ENCODE assay signal across 26 mouse cellular contexts in the genomic region with DNA sequence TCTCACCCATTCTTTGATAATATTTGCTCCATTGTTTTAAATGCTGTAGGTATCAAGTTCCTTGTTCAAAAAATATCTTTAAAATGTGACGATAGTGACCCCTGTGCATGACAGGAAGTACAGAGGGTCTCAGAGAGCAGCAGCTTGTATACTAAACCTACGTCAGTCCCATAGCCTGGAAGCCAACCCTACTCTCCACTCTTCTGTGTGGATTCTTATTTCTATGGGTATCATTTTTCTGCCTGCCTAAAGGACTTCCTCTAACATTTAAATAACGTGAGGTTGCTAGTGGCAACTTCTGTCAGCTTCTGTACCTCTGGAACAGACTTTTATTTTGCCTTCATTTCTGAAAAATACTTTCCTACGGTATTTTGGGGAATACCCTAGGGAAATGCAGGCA.
DNase-seq lines count a peak whose midpoint lies in the region; ATAC-seq and TF ChIP-seq lines count a peak whose summit lies in the region.
"Had no signal": no experiment of that assay in that cellular context is flagged by ENCODE, and none has a peak within 500 bp of the region (broad histone marks: within the 10 kb centered on the region; RNA-seq: fewer than 3 reads in every experiment).

No protein-coding gene starts in this region.

- H3K27ac ChIP-seq in embryonic facial prominence, embryonic 11.5 days (replicated peaks; ENCODE audit: low read depth, low read length), result no peak overlapping the region
- no peak overlapping the region for H3K27ac ChIP-seq in embryonic facial prominence, embryonic 10.5 days (replicated peaks)
- H3K27ac ChIP-seq in kidney, embryonic 16.5 days (ENCODE audit: low read length), result no peak overlapping the region
- peak overlapping the region; percentile 87 for H3K27ac ChIP-seq in layer of hippocampus, adult 2 months
- no peak overlapping the region for H3K27ac ChIP-seq in limb, embryonic 12.5 days
- no peak overlapping the region for H3K27ac ChIP-seq in limb, embryonic 10.5 days
- H3K27ac ChIP-seq: embryonic facial prominence, embryonic 13.5 days; forebrain, embryonic 13.5 days; forebrain, embryonic 15.5 days had no signal

- no peaks in the 10 kb centered on the region for H3K27me3 ChIP-seq in embryonic facial prominence, embryonic 11.5 days (ENCODE audit: control insufficient read depth, insufficient read depth, low read length)
- H3K27me3 ChIP-seq in embryonic facial prominence, embryonic 10.5 days (replicated peaks; ENCODE audit: low read depth, poor library complexity, severe bottlenecking), result no peaks in the 10 kb centered on the region
- no peaks in the 10 kb centered on the region for H3K27me3 ChIP-seq in kidney, embryonic 16.5 days (ENCODE audit: insufficient read depth, low read length)
- no peaks in the 10 kb centered on the region for H3K27me3 ChIP-seq in limb, embryonic 12.5 days
- H3K27me3 ChIP-seq in limb, embryonic 10.5 days (ENCODE audit: low read depth, poor library complexity, severe bottlenecking), result no peaks in the 10 kb centered on the region
- H3K27me3 ChIP-seq: CH12.LX; embryonic facial prominence, embryonic 13.5 days; forebrain, embryonic 13.5 days; forebrain, embryonic 15.5 days had no signal

- no peaks in the 10 kb centered on the region for H3K9me3 ChIP-seq in embryonic facial prominence, embryonic 11.5 days (replicated peaks; ENCODE audit: control insufficient read depth, low read length)
- H3K9me3 ChIP-seq in embryonic facial prominence, embryonic 10.5 days, result no peaks in the 10 kb centered on the region
- H3K9me3 ChIP-seq in kidney, embryonic 16.5 days (ENCODE audit: low read length), result no peaks in the 10 kb centered on the region
- no peaks in the 10 kb centered on the region for H3K9me3 ChIP-seq in limb, embryonic 12.5 days
- no peaks in the 10 kb centered on the region for H3K9me3 ChIP-seq in limb, embryonic 10.5 days (replicated peaks)
- H3K9me3 ChIP-seq: embryonic facial prominence, embryonic 13.5 days; forebrain, embryonic 13.5 days; forebrain, embryonic 15.5 days; G1E had no signal

- no peak for TF ChIP-seq CTCF in layer of hippocampus, adult 2 months (conservative IDR thresholded peaks at IDR 0.05)

- H3K4me1 ChIP-seq in embryonic facial prominence, embryonic 11.5 days (ENCODE audit: control insufficient read depth, insufficient read depth, low read length), result no peaks in the 10 kb centered on the region
- peaks cover 23% of the 10 kb centered on the region for H3K4me1 ChIP-seq in embryonic facial prominence, embryonic 10.5 days
- no peaks in the 10 kb centered on the region for H3K4me1 ChIP-seq in kidney, embryonic 16.5 days (ENCODE audit: insufficient read depth, low read length)
- H3K4me1 ChIP-seq in limb, embryonic 12.5 days (replicated peaks), result peaks cover 12% of the 10 kb centered on the region
- peaks cover 28% of the 10 kb centered on the region for H3K4me1 ChIP-seq in limb, embryonic 10.5 days
- H3K4me1 ChIP-seq: embryonic facial prominence, embryonic 13.5 days had no signal

- ATAC-seq in embryonic facial prominence, embryonic 11.5 days (replicated peaks; ENCODE audit: insufficient number of reproducible peaks, low FRiP score, low TSS enrichment, low read depth), result 0 out of 2 replicates have a peak, but pooled peaks have one; percentile 64
- 0 out of 2 replicates have a peak, but pooled peaks have one; percentile 37 for ATAC-seq in kidney, embryonic 16.5 days (ENCODE audit: low FRiP score, low TSS enrichment)
- ATAC-seq in limb, embryonic 12.5 days (ENCODE audit: insufficient number of reproducible peaks, insufficient read depth, low FRiP score, low TSS enrichment, low read depth), result peak; percentile 70
- ATAC-seq: CD4-positive, CD25-positive, alpha-beta regulatory T cell, adult 4 months; forebrain, embryonic 13.5 days; forebrain, embryonic 15.5 days; forebrain, postnatal 0 days had no signal

- H3K4me2 ChIP-seq in embryonic facial prominence, embryonic 11.5 days (ENCODE audit: low read depth, low read length), result no peak overlapping the region
- H3K4me2 ChIP-seq in kidney, embryonic 16.5 days (replicated peaks; ENCODE audit: low read depth, low read length), result no peak overlapping the region
- no peak overlapping the region for H3K4me2 ChIP-seq in limb, embryonic 12.5 days
- H3K4me2 ChIP-seq: embryonic facial prominence, embryonic 13.5 days; forebrain, embryonic 13.5 days; forebrain, embryonic 15.5 days had no signal

- H3K9ac ChIP-seq in embryonic facial prominence, embryonic 11.5 days (replicated peaks; ENCODE audit: low read length), result no peak overlapping the region
- no peak overlapping the region for H3K9ac ChIP-seq in kidney, embryonic 16.5 days (replicated peaks; ENCODE audit: low read length)
- H3K9ac ChIP-seq in limb, embryonic 12.5 days (replicated peaks), result no peak overlapping the region
- H3K9ac ChIP-seq: embryonic facial prominence, embryonic 13.5 days; forebrain, embryonic 13.5 days; forebrain, embryonic 15.5 days; forebrain, postnatal 0 days had no signal

- peak; percentile 39 for DNase-seq in embryonic facial prominence, embryonic 11.5 days (ENCODE audit: low spot score)
- DNase-seq in embryonic facial prominence, embryonic 10.5 days (ENCODE audit: low spot score), result no peak
- no peak for DNase-seq in kidney, postnatal 14 days
- DNase-seq in layer of hippocampus, adult 2 months (ENCODE audit: low spot score in 2 of 2), result no peak
- DNase-seq in layer of hippocampus, adult 18-20 months (ENCODE audit: low spot score in 2 of 2), result no peak
- DNase-seq in limb, embryonic 10.5 days (ENCODE audit: low spot score), result no peak
- DNase-seq: adrenal gland, adult 2 months; adrenal gland, postnatal 10 days; adrenal gland, postnatal 25 days; B cell, adult 2 months; cerebellum, adult 11 months; cerebellum, adult 18-20 months; cerebellum, adult 8-10 months; cerebellum, adult 9-11 months; cerebellum, postnatal 14 days; cerebellum, postnatal 36 days; embryo, embryonic 11 days; forebrain, postnatal 0 days had no signal

- H3K36me3 ChIP-seq in embryonic facial prominence, embryonic 11.5 days (replicated peaks; ENCODE audit: control insufficient read depth, insufficient read depth, low read depth, low read length), result no peaks in the 10 kb centered on the region
- H3K36me3 ChIP-seq in embryonic facial prominence, embryonic 10.5 days (replicated peaks), result no peaks in the 10 kb centered on the region
- no peaks in the 10 kb centered on the region for H3K36me3 ChIP-seq in kidney, embryonic 16.5 days (ENCODE audit: insufficient read depth, low read length)
- no peaks in the 10 kb centered on the region for H3K36me3 ChIP-seq in limb, embryonic 12.5 days
- H3K36me3 ChIP-seq in limb, embryonic 10.5 days, result no peaks in the 10 kb centered on the region
- H3K36me3 ChIP-seq: embryonic facial prominence, embryonic 13.5 days; forebrain, embryonic 15.5 days; G1E had no signal

- no peak overlapping the region for H3K4me3 ChIP-seq in embryonic facial prominence, embryonic 11.5 days (ENCODE audit: low read depth, low read length)
- no peak overlapping the region for H3K4me3 ChIP-seq in embryonic facial prominence, embryonic 10.5 days
- H3K4me3 ChIP-seq in kidney, embryonic 16.5 days (ENCODE audit: low read length), result no peak overlapping the region
- H3K4me3 ChIP-seq in layer of hippocampus, adult 2 months, result no peak overlapping the region
- no peak overlapping the region for H3K4me3 ChIP-seq in limb, embryonic 12.5 days (replicated peaks)
- no peak overlapping the region for H3K4me3 ChIP-seq in limb, embryonic 10.5 days
- H3K4me3 ChIP-seq: embryonic facial prominence, embryonic 13.5 days; forebrain, embryonic 13.5 days; forebrain, embryonic 15.5 days had no signal

- WGBS in embryonic facial prominence, embryonic 11.5 days, result 45% methylated on average over 4 of the region's 4 CpGs
- 50% methylated on average over 4 of the region's 4 CpGs for WGBS in embryonic facial prominence, embryonic 10.5 days
- 50% methylated on average over 4 of the region's 4 CpGs for WGBS in kidney, embryonic 16.5 days
- 51% methylated on average over 4 of the region's 4 CpGs for WGBS in limb, embryonic 12.5 days
- WGBS in limb, embryonic 10.5 days, result 75% methylated on average over 4 of the region's 4 CpGs
